Mouse (Mus musculus): ENCODE measurements around the gene Cyp4f39. TPM values are rescaled to one million over a fixed set of nuclear protein-coding genes. Genes with fewer than 3 reads are reported as not detected.
A peak's percentile ranks its signal among the peaks of the same experiment; 100 is the strongest.
"Not testable (repeated sequence)": the region's sequence is repeated elsewhere in the genome, so short reads cannot be mapped to it uniquely, and the experiment has no call there.

The Cyp4f39 gene
- total RNA-seq, 2 experiments from 2014 or later = 0.61 to 1.0 TPM

- not testable (repeated sequence) for DNase-seq
These were observed 79.8 kb downstream of the Cyp4f39 start for GRCm38 (mm10) chr17:32532356-32532755.

- no peak for DNase-seq
These were observed 81.5 kb downstream of the Cyp4f39 start for GRCm38 (mm10) chr17:32534068-32534467.

- DNase-seq = peak; percentile 88
These were observed 83.7 kb downstream of the Cyp4f39 start, which contains the start of gene Cyp4f16 for GRCm38 (mm10) chr17:32536051-32536866. Gene Cyp4f16, plus strand, starts transcription at chr17:32536558.

DNA sequence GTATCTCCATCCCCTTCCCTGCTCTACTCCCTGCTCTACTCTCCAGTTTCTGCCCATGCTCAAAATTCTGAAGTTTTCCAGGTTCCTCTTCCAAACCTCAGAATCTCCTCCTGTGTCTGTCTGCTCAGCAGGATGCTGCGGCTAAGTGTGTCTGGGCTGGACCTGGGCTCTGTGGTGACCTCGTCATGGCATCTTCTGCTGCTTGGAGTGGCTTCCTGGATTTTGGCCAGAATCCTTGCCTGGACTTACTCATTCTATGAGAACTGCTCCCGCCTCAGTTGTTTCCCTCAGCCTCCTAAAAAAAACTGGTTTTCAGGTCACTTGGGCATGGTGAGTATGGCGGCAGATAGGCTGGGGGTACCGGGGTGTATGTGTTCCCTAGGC lies 84.3 kb downstream of the Cyp4f39 start:
- DNase-seq = peak; percentile 30

Other genes starting within 250 kb of the Cyp4f39 start
- gene Brd4, start 168.0 kb upstream of the Cyp4f39 start, total RNA-seq (2021) = 10 to 100 TPM; 55.4 to 70.2 TPM
- 10 to 100 TPM; 37.6 to 50.2 TPM for gene Akap8, start 131.5 kb upstream of the Cyp4f39 start, total RNA-seq (2021)
- gene Akap8l, start 102.1 kb upstream of the Cyp4f39 start, total RNA-seq (2021) = 10 to 100 TPM; 23.7 to 39.9 TPM
- 10 to 100 TPM; 17.5 to 24.5 TPM for gene Wiz, start 63.3 kb upstream of the Cyp4f39 start, total RNA-seq (2021)
- under 1 TPM; 0.70 to 0.90 TPM for gene Rasal3, start 49.1 kb upstream of the Cyp4f39 start, total RNA-seq (2021)
- not detected for gene Pglyrp2, start 28.6 kb upstream of the Cyp4f39 start, total RNA-seq (2021)
- 1 to 10 TPM; 1.7 to 2.3 TPM for gene Cyp4f17, start 53.3 kb downstream of the Cyp4f39 start, total RNA-seq (2021)
- 1 to 10 TPM; 4.5 to 5.9 TPM for gene Cyp4f16, start 83.8 kb downstream of the Cyp4f39 start, total RNA-seq (2021)
- not detected for gene Cyp4f37, start 168.6 kb downstream of the Cyp4f39 start, total RNA-seq (2021)
- gene Cyp4f40, start 206.2 kb downstream of the Cyp4f39 start, total RNA-seq (2021) = not detected
- not detected for gene Cyp4f15, start 232.9 kb downstream of the Cyp4f39 start, total RNA-seq (2021)

Data from gastrocnemius, postnatal 10 days (tissue).